Mouse (Mus musculus) intestine, embryonic 14.5 days (tissue): ENCODE results near the gene Smc1b. TPM values are rescaled to one million over a fixed set of nuclear protein-coding genes. Genes with fewer than 3 reads are reported as not detected.
"Not testable (repeated sequence)": the region's sequence is repeated elsewhere in the genome, so short reads cannot be mapped to it uniquely, and the experiment has no call there.

Experiments
- ATAC-seq: fragments of 200-750 bp; cut with Nextera tagmentation; replicated peaks from 2 replicates; pipeline ENCODE4 v1.8.0; 2017; ENCODE audit warnings: low read depth, moderate number of reproducible peaks, moderate TSS enrichment, moderate library complexity; ENCODE audit not compliant: low FRiP score, low TSS enrichment
- DNase-seq: peaks from one replicate; pipeline ENCODE4 v3.0.0-alpha.2; 2018; ENCODE audit warnings: low spot score
- H3K27ac ChIP-seq: fragments of 300-500 bp; sonication (generic); 2 replicates; pipeline ENCODE4 v1.5.1; 2014; ENCODE audit warnings: low read depth, mild to moderate bottlenecking, control low read depth
- H3K27me3 ChIP-seq: fragments of 300-500 bp; sonication (generic); replicated peaks from 2 replicates; pipeline ENCODE4 v1.6.1; 2014; ENCODE audit warnings: low read length, control low read depth; ENCODE audit not compliant: control insufficient read depth, insufficient read depth
- H3K36me3 ChIP-seq: fragments of 300-500 bp; sonication (generic); 2 replicates; pipeline ENCODE4 v1.6.1; 2014; ENCODE audit warnings: low read length, control low read depth; ENCODE audit not compliant: control insufficient read depth, insufficient read depth
- H3K4me1 ChIP-seq: fragments of 300-500 bp; sonication (generic); replicated peaks from 2 replicates; pipeline ENCODE4 v1.6.1; 2014; ENCODE audit warnings: low read length, control low read depth, mixed read lengths; ENCODE audit not compliant: control insufficient read depth, insufficient read depth
- H3K4me2 ChIP-seq: fragments of 300-500 bp; sonication (generic); 2 replicates; pipeline ENCODE4 v1.6.1; 2014; ENCODE audit warnings: low read length
- H3K4me3 ChIP-seq: fragments of 300-500 bp; sonication (generic); 2 replicates; pipeline ENCODE4 v1.5.1; 2014; ENCODE audit warnings: low read depth, low read length, control low read depth, mixed read lengths
- H3K9ac ChIP-seq: fragments of 300-500 bp; sonication (generic); 2 replicates; pipeline ENCODE4 v1.6.1; 2014; ENCODE audit warnings: mild to moderate bottlenecking, low read length
- H3K9me3 ChIP-seq: fragments of 300-500 bp; sonication (generic); 2 replicates; pipeline ENCODE4 v1.6.1; 2016; ENCODE audit warnings: low read length, control low read depth; ENCODE audit not compliant: control insufficient read depth
- WGBS: fragments of 180-500 bp; shearing (Covaris S2); extraction: QIAGEN DNeasy Blood & Tissue Kit; methylation state at CpG from one replicate; pipeline ENCODE4 v1.1.7; 2014; 5-methylcytosine and 5-hydroxymethylcytosine counted together
- polyA plus RNA-seq: library from polyadenylated mRNA; unstranded; fragments of >200 nt; fragmentation: Nextera tagmentation; extraction: Ambion mirVana; gene quantifications from 2 replicates; pipeline ENCODE4 v1.2.1, GENCODE M21; 2014

Gene Smc1b
- polyA plus RNA-seq, 1 experiment from 2014 or later: 0.22 TPM

DNA sequence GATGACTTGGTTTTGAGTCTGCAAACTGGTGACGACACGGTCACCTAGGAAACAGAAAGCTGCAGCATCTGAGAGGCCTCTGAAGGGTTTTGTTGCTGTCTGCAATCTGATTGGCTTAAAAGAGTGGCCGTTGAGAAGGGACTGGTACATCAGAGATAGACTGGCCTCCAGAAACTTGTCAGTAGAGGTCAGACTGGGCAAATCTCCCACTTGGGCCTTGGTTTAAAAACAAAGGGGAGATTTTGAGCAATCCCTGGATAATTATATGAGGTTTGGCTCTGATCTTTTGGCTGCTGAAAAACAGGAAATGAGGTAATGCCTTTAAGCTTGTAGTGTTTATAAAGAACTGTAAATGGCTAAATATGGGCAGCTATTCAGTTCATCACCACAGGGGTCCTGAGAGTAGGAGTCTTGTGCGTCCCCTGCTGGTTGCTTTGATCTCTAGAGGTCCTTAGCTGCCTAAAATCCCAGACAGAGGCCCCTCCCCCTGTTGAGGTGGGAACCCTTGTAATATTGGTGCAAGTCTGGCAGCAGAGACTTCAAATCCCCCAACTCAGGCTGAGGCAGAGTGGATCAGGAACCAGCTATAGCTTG, 89.3 kb downstream of the Smc1b start:
- H3K4me2 ChIP-seq: peak overlapping the region; percentile 25; the same call in 1 of the 2 replicates
- H3K9me3 ChIP-seq: no peaks in the 10 kb centered on the region
- 12% methylated on average over 4 of the region's 4 CpGs for WGBS
- H3K4me1 ChIP-seq: peaks cover 23% of the 10 kb centered on the region
- DNase-seq (peak; percentile 82), ATAC-seq (peak; percentile 70; the same call in 1 of the 2 replicates)
- peaks cover 17% of the 10 kb centered on the region for H3K36me3 ChIP-seq
- no peaks in the 10 kb centered on the region for H3K27me3 ChIP-seq
- no peak overlapping the region for H3K4me3 ChIP-seq
- no peak overlapping the region for H3K9ac ChIP-seq
- H3K27ac ChIP-seq: peak overlapping the region; percentile 94

DNA sequence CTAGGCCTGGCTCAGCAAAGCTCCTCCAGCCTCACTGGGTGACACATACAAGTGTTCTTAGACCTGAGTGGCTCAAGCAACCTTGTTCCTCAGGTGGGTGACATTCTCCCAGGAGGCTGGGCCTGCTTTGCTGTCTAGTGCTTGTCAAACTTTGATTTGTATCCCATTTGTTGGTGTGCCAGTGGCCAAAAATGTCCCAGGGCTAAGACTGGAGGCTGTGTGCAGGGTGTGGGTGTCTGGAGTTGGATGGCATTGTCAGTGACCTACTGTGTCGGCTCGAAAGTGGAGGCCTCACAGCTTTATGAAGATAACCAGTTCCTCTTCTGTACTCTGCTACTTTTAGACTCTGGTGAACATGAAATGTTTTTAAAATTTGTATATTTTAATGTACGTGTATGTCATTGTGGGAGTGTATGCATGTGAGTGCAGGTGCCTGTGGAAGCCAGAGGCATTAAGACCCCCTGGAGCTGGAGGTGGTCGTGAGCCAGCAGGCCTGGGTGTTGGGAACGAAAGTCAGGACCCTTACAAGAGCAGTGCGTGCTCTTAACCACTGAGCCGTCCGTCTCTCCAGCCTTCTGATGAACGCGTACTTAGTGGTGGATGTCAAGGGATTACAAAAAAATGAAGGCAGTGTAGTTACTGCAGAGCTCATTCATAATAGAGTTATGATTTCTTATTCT, 90.1 kb downstream of the Smc1b start:
- WGBS: 72% methylated on average over 10 of the region's 10 CpGs
- ATAC-seq: no peak
- no peak overlapping the region for H3K4me3 ChIP-seq
- H3K9ac ChIP-seq: no peak overlapping the region
- no peak for DNase-seq
- H3K36me3 ChIP-seq: peaks cover 14% of the 10 kb centered on the region
- H3K4me1 ChIP-seq: peaks cover 25% of the 10 kb centered on the region
- H3K27me3 ChIP-seq: no peaks in the 10 kb centered on the region
- H3K27ac ChIP-seq: peak overlapping the region; percentile 94
- H3K9me3 ChIP-seq: no peaks in the 10 kb centered on the region
- H3K4me2 ChIP-seq: peak overlapping the region; percentile 20; the same call in 1 of the 2 replicates

DNA sequence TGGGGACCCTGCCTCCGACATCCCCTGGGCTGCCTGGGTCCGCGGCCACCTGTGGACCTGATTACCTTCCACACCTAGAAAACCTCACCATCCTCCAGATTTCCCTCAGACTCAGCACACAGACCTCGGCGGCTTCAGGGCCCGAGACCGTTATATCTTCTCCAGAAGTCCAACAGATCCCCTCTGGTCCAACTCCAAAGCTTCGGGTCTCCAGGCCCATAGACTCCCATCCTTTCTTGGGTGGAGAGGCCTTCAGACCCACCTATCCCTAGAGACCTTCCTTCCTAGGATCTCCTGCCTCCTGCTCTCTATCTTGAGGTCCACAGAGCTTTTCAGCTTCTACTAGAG, 94.4 kb downstream of the Smc1b start:
- peak overlapping the region; percentile 90 for H3K4me2 ChIP-seq
- DNase-seq: no peak
- peaks cover 21% of the 10 kb centered on the region for H3K4me1 ChIP-seq
- H3K27me3 ChIP-seq: no peaks in the 10 kb centered on the region
- no peak for ATAC-seq
- no peak overlapping the region for H3K27ac ChIP-seq
- peaks cover 3% of the 10 kb centered on the region; the same call in 1 of the 2 replicates for H3K9me3 ChIP-seq
- peak overlapping the region; percentile 72 for H3K4me3 ChIP-seq
- WGBS: 5% methylated on average over 8 of the region's 8 CpGs
- peak overlapping the region; percentile 80 for H3K9ac ChIP-seq
- H3K36me3 ChIP-seq: no peaks in the 10 kb centered on the region

DNA sequence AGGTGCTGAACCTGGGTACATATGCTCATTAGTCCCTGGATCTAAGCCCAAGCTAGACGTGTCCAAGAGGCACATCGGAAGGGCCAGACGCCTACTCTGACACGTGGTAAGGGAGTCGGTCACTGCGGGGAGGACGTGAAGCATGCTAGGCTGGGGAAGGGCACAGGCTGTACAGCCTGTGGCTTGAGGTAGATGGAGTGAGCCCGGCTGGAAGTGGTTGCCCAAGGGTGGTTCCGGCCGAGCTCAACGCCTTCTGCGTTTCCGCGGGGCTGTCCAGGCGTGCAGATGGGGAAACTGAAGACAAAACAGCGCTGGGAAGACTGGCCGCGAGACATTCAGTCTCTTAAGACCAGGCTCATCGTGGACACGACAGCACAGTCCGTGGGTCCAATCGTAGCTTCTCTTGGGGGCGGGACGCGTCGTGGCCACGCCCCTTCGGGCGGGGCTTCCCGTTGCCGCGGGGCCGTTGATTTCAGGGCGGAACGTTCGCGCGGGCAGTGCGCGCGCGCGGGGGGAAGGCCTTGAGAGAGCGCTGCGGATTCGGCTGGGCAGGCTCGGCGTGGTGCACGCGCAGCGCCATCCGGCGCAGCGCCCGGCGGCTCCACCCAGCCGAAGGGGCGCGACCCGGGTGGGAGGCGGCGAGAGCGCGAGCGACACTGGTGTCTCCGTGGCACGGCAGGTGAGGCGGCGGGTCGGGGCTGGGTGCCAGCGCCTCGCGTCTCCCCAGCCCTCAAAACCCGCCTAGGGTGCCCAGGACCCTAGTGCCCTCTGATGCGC, 95.0 kb downstream of the Smc1b start:
- peaks cover 4% of the 10 kb centered on the region; the same call in 1 of the 2 replicates for H3K9me3 ChIP-seq
- peak; percentile 99 for DNase-seq
- no peaks in the 10 kb centered on the region for H3K36me3 ChIP-seq
- H3K4me3 ChIP-seq: peak overlapping the region; percentile 72
- peak overlapping the region; percentile 80; the same call in 1 of the 2 replicates for H3K27ac ChIP-seq
- H3K9ac ChIP-seq: peak overlapping the region; percentile 80
- H3K4me2 ChIP-seq: peak overlapping the region; percentile 90
- peak; percentile 93 for ATAC-seq
- WGBS: under 1% methylated on average over 66 of the region's 75 CpGs
- H3K27me3 ChIP-seq: no peaks in the 10 kb centered on the region
- H3K4me1 ChIP-seq: peaks cover 17% of the 10 kb centered on the region

DNA sequence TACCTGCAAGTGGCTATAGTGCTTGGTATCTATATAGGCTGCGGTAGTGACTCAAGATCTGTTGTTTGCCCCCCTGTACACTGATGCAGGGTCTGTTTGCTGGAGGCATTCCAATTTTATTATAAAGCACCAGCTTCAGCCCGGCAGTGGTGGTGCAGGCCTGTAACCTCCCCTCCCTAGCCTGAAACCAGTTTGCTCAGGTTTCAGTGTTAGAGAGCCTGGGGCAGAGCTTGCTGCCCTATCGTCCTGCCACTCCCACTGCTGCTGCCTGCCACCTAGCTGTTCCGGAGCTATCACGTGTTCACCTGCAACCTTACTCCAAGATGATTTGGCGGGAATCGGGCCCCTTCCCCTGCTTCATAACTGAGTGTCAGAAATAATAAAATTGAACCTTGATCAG, 97.8 kb downstream of the Smc1b start:
- not testable (repeated sequence) for DNase-seq, H3K27ac ChIP-seq, ATAC-seq

DNA sequence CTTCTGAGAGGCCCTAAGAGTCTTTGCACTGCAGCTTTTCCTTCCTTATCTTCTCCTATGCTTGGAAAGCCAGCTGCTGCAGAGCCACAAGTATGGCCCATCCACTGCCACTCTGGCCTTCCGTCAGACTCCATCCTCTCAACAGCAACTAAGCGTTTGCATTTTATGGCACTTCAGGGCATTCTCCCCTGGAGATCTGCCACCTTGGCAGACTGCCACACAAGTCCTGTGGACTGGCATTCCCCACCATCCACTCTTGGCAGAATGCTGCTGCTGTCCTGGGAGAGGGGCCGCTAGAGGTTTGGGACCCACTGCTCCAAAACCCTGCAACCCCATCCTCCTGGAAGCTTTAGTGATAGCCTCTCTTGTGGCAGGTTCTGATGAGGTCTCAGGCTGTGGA, 99.9 kb downstream of the Smc1b start:
- H3K36me3 ChIP-seq: no peaks in the 10 kb centered on the region
- peaks cover 4% of the 10 kb centered on the region; the same call in 1 of the 2 replicates for H3K9me3 ChIP-seq
- no peaks in the 10 kb centered on the region for H3K27me3 ChIP-seq
- DNase-seq (no peak), ATAC-seq (no peak)
- WGBS: 69% methylated on average over 3 of the region's 3 CpGs
- peaks cover 6% of the 10 kb centered on the region for H3K4me1 ChIP-seq
- no peak overlapping the region for H3K4me2 ChIP-seq
- H3K27ac ChIP-seq: no peak overlapping the region
- H3K9ac ChIP-seq: no peak overlapping the region
- H3K4me3 ChIP-seq: no peak overlapping the region

More for the DNA sequence above, 97.8 kb downstream of the Smc1b start:
- peaks cover 14% of the 10 kb centered on the region for H3K4me1 ChIP-seq
- H3K27me3 ChIP-seq, H3K4me3 ChIP-seq, H3K9me3 ChIP-seq, H3K4me2 ChIP-seq, H3K9ac ChIP-seq, H3K36me3 ChIP-seq: not testable (repeated sequence)
- WGBS: 28% methylated on average over 7 of the region's 7 CpGs

DNA sequence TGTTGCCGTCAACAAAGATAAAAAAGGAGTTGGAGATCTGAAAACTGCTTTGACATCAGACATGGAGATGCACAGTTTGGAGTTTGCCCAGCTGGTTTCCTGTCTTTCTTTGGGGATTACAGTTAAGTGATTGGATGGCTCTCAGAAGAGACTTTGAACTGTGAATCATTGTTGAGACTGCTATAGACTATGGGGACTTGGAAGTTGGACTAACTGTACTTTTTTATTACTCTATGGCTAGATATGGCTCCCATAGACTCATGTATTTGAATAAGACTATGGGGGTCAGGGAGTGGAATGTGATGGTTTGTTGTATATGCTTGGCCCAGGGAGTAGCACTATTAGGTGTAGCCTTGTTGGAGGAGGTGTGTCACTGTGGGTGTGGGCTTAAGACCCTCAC, 101.1 kb downstream of the Smc1b start:
- DNase-seq, H3K9ac ChIP-seq, H3K27ac ChIP-seq, H3K4me1 ChIP-seq, H3K4me3 ChIP-seq, H3K4me2 ChIP-seq, H3K9me3 ChIP-seq, ATAC-seq, H3K27me3 ChIP-seq, H3K36me3 ChIP-seq: not testable (repeated sequence)
- 83% methylated on average over 1 of the region's 1 CpGs for WGBS

DNA sequence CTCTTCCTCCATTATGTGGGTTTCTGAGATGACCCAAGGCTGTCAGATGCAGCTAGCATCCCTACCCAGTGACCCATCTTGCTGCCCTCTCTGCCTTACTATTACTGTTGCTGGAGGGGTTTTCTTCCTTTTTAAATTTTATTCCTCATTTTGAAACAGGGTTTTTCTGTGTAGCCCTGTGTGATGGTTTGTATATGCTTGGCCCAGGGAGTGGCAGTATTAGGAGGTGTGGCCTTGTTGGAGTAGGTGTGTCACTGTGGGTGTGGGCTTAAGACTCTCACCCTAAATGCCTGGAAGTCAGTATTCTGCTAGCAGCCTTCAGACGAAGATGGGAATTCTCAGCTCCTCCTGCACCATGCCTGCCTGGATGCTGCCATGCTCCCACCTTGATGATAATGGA, 103.1 kb downstream of the Smc1b start, which contains the start of gene Fam118a:
Gene Fam118a, plus strand, starts transcription at position 301 of the 400 bp plus-strand sequence.
- H3K4me3 ChIP-seq, H3K36me3 ChIP-seq, H3K9me3 ChIP-seq, H3K4me1 ChIP-seq, H3K27me3 ChIP-seq, H3K4me2 ChIP-seq, H3K9ac ChIP-seq, ATAC-seq, H3K27ac ChIP-seq, DNase-seq: not testable (repeated sequence)
- 26% methylated on average over 1 of the region's 1 CpGs for WGBS
